In the genomic region with DNA sequence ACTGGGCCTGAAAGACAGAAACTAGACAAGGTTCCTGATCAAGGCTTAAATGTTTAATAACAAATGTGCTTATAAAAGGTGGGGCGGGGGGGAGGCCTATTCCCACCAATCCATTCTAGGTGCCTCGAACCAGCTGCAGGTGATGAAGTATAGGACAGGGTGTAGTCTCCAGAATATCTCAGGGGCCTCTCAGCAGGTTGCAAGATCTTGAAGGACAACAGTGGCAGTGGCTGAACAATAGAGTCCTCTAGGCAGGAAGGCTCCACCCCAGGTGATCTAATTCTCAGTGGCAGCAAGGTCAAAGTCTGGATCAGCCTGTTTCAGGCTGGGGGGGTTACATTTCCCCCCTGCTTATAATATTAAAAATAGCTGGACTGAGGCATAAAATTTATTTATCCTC, we compare ENCODE assay signal across 16 mouse cellular contexts.
"Had no signal": no experiment of that assay in that cellular context is flagged by ENCODE, and none has a peak within 500 bp of the region (broad histone marks: within the 10 kb centered on the region; RNA-seq: fewer than 3 reads in every experiment).

No protein-coding gene starts in this region.

- H3K36me3 ChIP-seq: neural tube, embryonic 12.5 days; neural tube, embryonic 13.5 days; neural tube, embryonic 15.5 days; stomach, embryonic 15.5 days had no signal

- H3K9me3 ChIP-seq: neural tube, embryonic 12.5 days; neural tube, embryonic 13.5 days; neural tube, embryonic 15.5 days; stomach, embryonic 15.5 days had no signal

- H3K9ac ChIP-seq: neural tube, embryonic 12.5 days; neural tube, embryonic 13.5 days; neural tube, embryonic 15.5 days; stomach, embryonic 15.5 days had no signal

- H3K27ac ChIP-seq: neural tube, embryonic 12.5 days; neural tube, embryonic 13.5 days; neural tube, embryonic 15.5 days; stomach, embryonic 15.5 days; stomach, postnatal 0 days had no signal

- H3K4me3 ChIP-seq: neural tube, embryonic 12.5 days; neural tube, embryonic 13.5 days; neural tube, embryonic 15.5 days; stomach, embryonic 15.5 days had no signal

- H3K4me2 ChIP-seq: neural tube, embryonic 12.5 days; neural tube, embryonic 13.5 days; neural tube, embryonic 15.5 days; stomach, embryonic 15.5 days had no signal

- DNase-seq: retina, postnatal 1 day; right cerebral cortex, adult 18-20 months; right cerebral cortex, postnatal 14 days; right cerebral cortex, postnatal 25 days; right cerebral cortex, postnatal 4 days; spleen, adult 18-20 months; thymus, adult 18-20 months; thymus, adult 2 months; thymus, postnatal 14 days; thymus, postnatal 25 days; thymus, postnatal 36 days had no signal

- H3K4me1 ChIP-seq: neural tube, embryonic 12.5 days; neural tube, embryonic 13.5 days; neural tube, embryonic 15.5 days; stomach, embryonic 15.5 days had no signal

- H3K27me3 ChIP-seq: neural tube, embryonic 12.5 days; neural tube, embryonic 13.5 days; neural tube, embryonic 15.5 days; stomach, embryonic 15.5 days had no signal
